Mouse (Mus musculus): ENCODE results near the gene Hspb9. TPM values are rescaled to one million over a fixed set of nuclear protein-coding genes. Genes with fewer than 3 reads are reported as not detected.

Hspb9 gene
- 0.34 TPM in 1 of 2 replicates, not detected in the other for polyA plus RNA-seq (2012; ENCODE audit: low replicate concordance)

DNA sequence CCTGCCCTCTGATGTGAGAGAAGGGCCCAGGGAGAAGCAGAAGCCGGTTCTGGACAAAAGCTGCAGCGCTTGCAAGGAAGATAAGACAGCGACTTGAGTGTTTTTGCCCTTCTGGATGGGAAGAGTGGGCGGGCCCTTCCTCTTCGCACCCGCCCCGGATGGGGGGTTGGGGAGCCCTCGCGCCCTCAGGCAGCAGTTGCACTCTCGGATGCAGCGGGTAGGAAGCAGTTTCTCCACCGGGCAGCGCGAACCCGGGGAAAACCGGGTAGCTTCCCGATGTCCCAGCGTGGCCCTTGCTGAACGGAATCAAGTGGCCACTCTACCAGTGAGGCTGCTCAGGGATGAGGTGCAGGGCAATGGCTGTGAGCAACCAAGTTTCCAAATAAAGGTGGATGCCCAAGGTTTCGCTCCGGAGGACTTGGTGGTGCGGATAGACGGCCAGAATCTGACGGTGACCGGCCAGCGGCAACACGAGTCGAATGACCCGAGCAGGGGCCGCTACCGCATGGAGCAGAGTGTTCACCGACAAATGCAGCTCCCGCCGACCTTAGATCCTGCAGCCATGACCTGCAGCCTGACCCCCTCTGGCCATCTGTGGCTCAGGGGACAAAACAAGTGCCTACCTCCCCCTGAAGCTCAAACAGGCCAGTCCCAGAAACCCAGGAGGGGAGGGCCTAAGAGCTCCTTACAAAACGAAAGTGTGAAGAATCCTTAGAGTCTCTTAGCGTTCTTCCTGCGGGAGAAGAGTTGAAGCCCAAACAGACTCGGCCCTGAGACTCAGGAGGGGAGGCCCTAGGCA, at the start of gene Hspb9:
Gene Hspb9, plus strand, starts transcription at position 116 of the 799 bp plus-strand sequence.

DNA sequence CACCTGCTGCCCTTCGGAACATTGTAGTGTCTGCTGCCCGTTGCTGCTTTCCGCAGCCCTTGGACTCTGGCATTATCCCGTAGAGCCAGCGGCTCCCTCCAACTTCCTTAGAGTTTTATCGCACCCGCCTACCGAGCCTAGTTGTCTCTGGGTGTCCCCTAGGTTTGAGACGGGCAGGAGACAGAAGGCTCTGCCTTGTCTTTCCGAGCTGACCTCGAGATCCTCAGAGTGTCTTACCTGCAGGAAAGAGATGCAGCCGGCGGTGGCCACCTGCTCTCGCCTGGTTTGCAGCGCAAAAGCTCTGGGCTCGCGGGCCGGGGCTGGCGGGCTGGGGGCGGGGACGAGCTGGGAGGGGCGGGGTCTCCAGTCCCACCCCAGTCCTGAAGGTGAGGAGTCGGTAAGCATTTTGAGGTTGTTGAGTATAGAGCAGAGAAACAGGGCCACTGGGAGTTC, 21.5 kb upstream of the Hspb9 start, which contains the start of gene Zfp385c:
Gene Zfp385c, minus strand, starts transcription at position 292 of the 453 bp plus-strand sequence.

DNA sequence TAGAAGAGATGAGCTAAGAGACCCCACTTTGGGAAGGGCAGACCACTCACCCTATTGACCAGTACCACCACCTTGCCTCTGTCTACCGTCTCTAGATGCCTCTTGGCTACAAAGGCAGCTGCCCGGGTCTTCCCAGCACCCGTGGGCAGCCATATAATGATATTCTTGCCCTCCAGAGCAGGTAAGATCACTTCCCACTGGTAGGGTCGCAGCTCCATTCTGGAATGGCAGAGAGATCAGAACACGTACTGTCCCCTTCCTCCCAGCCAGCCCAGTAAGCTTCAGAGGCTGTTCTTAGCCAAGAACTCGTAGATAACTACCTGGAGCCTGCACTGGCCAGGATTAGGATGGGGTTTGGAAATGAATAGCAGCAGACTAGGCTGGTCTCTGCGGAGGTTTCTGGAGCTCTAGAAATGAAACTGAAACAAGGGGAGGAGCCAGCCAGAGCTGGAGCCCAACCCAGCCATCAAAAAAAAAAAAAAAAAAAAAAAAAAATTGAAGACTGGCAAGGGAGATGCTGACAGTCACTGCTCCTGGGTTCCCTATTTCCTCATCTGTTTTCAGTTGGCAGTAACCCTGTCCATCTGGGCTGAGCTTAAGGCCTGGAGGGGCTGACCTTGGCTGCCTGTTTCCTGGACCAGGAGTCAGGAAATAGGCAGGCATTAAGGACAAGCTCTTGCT, 9.7 kb upstream of the Hspb9 start, which contains the start of gene Dhx58:
Gene Dhx58, minus strand, starts transcription at position 421 of the 681 bp plus-strand sequence.

DNA sequence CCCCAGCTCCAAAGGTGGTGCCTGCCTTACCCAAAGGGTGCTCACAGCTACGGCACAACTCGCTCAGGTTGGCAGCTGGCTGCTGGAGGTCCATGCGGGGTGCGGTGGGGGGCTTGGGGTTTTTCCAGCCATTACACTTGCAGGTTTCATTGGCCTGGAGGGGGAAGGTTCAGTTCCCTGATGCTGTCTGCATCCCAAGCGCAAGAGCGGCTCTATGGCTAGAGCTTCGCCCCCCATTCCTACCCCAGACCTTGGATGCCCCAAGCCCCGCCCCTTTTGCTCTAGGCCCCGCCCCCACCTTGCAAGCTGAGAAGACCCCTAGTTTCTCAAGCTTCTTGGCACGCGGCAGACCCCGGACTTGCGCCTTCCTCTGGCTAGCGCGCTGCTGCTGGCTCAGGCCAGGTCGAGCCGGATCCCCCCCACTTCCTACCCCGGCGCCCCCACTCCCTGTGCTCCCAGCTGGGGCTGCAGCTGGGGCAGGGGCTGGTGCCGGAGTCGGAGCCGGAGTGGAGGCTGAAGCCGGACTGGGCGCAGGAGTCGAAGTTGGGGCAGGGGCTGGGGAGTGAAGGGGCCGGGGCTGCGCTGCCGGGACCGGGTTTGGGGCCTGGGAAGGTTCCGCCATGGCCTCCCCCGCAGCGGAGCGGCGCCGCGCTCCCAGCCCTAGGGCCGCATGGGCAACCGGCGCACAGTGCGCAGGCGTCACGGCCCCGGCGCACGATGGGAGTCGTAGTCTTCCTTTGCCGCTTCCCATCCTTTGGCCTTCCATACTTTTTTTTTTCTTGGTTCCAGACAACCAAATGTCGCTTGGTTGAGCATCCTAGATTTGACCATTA, 1.7 kb upstream of the Hspb9 start, which contains the start of gene Kat2a:
Gene Kat2a, minus strand, starts transcription at position 683 of the 833 bp plus-strand sequence.

DNA sequence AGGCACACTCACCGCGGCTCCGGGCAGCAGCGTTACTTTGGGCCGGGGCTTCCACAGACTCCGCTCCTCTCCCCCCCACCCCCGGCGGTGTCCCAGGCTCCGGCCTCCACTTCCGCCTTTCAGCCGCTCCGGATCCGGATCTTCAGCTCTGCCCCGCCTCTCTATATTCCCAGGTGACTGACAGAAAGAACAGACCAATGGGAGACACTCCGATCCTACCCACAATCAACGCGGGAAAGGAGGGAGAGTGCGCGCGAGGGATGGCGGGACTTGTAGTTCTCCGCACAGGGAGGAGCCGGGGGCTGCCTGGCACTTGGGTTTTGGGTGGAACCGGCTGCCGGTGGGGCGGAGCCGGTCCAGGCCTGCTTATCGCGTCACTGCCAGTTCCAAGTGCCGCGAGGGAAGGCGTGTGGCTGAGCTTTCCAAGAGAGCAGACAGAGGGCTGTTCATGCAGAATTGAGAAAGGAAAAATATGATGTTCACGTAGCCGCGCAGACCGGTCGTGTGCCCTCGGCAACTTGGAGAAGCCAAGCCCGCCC, 24.5 kb downstream of the Hspb9 start, which contains the start of gene Rab5c:
Gene Rab5c, minus strand, starts transcription at position 150 of the 539 bp plus-strand sequence.

DNA sequence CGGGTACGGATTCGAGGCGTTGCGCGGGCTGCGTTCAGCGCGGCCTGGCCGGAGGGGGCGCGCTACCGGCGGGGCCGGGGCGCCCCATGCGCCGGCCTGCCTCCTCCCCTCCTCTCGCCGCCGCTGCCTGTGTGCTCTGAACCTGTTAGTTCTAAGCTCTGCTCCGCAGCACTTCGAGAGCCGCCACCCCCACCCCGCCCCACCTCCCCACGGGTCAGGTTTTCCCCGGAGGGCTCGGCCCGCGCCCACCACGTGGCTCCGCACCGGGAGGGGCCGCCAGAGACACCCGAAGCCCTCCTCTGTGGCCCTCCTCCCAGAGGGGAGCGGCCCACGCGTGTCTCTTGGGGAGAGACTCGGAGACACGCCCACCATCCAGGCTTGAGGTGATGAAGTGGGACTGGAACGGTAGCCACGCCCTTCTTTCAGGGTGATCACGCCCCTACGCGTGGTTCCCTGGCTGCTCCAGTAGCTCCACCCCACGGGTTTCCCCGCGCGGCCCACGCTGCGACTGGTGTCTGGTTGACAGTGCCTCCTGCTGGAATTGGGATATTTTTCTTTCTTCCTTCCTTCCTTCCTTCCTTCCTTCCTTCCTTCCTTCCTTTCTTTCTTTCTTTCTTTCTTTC, 46.1 kb downstream of the Hspb9 start, which contains the start of gene Kcnh4:
Gene Kcnh4, minus strand, starts transcription at position 332 of the 623 bp plus-strand sequence.

DNA sequence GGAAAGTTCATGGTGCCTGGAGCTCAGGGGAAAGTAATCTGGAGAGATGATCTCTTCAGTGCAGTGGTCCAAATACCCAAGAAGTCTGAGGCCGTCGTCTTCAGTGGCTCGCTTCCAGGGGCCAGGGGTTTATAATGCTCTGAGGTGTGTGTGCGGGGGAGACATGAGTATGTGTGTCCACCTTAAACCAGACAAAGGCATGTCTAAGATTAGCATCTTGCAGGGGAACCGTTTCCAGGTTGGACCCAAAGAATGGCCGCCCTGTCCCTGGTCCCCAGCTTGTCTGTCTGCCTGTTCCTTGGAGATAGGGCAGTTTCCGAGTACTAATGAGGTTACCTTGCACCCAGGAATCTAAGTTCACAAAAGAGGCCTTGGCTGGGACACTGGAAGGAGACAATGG, 49.2 kb downstream of the Hspb9 start, which contains the start of gene Hcrt:
Gene Hcrt, minus strand, starts transcription at position 101 of the 400 bp plus-strand sequence.

Other genes with a start within 250 kb of the Hspb9 start
- 2.8 and 4.1 TPM in 2 replicates for gene Klhl11, start 241.1 kb upstream of the Hspb9 start, polyA plus RNA-seq (2012; ENCODE audit: low replicate concordance)
- 9.1 and 48.3 TPM in 2 replicates for gene Acly, start 185.8 kb upstream of the Hspb9 start, polyA plus RNA-seq (2012; ENCODE audit: low replicate concordance)
- 0.06 and 0.10 TPM in 2 replicates for gene Ttc25, start 168.2 kb upstream of the Hspb9 start, polyA plus RNA-seq (2012; ENCODE audit: low replicate concordance)
- 106 and 177 TPM in 2 replicates for gene Cnp, start 138.9 kb upstream of the Hspb9 start, polyA plus RNA-seq (2012; ENCODE audit: low replicate concordance)
- gene Nkiras2, start 94.6 kb upstream of the Hspb9 start, polyA plus RNA-seq (2012; ENCODE audit: low replicate concordance), result 28.6 and 48.1 TPM in 2 replicates
- gene Dnajc7, start 93.7 kb upstream of the Hspb9 start, polyA plus RNA-seq (2012; ENCODE audit: low replicate concordance), result 83.6 and 158 TPM in 2 replicates
- 0.10 and 1.0 TPM in 2 replicates for gene Zfp385c, start 21.4 kb upstream of the Hspb9 start, polyA plus RNA-seq (2012; ENCODE audit: low replicate concordance)
- gene Dhx58, start 9.6 kb upstream of the Hspb9 start, polyA plus RNA-seq (2012; ENCODE audit: low replicate concordance), result 28.1 and 48.4 TPM in 2 replicates
- 43.0 and 46.2 TPM in 2 replicates for gene Kat2a, start 1.4 kb upstream of the Hspb9 start, polyA plus RNA-seq (2012; ENCODE audit: low replicate concordance)
- gene Rab5c, start 24.4 kb downstream of the Hspb9 start, polyA plus RNA-seq (2012; ENCODE audit: low replicate concordance), result 333 and 444 TPM in 2 replicates
- 1.9 and 2.0 TPM in 2 replicates for gene Kcnh4, start 46.1 kb downstream of the Hspb9 start, polyA plus RNA-seq (2012; ENCODE audit: low replicate concordance)
- not detected in 2 replicates for gene Hcrt, start 49.1 kb downstream of the Hspb9 start, polyA plus RNA-seq (2012; ENCODE audit: low replicate concordance)
- gene Ghdc, start 57.1 kb downstream of the Hspb9 start, polyA plus RNA-seq (2012; ENCODE audit: low replicate concordance), result 10.9 and 12.2 TPM in 2 replicates
- 50.6 and 56.2 TPM in 2 replicates for gene Stat5b, start 136.9 kb downstream of the Hspb9 start, polyA plus RNA-seq (2012; ENCODE audit: low replicate concordance)
- gene Stat5a, start 145.5 kb downstream of the Hspb9 start, polyA plus RNA-seq (2012; ENCODE audit: low replicate concordance), result 23.5 and 32.6 TPM in 2 replicates
- gene Stat3, start 225.7 kb downstream of the Hspb9 start, polyA plus RNA-seq (2012; ENCODE audit: low replicate concordance), result 79.6 and 120 TPM in 2 replicates

Data from hematopoietic multipotent progenitor cell, adult 10-12 weeks (in vitro differentiated cells).